13 mouse cellular contexts compared by ENCODE assay signal in the genomic region with DNA sequence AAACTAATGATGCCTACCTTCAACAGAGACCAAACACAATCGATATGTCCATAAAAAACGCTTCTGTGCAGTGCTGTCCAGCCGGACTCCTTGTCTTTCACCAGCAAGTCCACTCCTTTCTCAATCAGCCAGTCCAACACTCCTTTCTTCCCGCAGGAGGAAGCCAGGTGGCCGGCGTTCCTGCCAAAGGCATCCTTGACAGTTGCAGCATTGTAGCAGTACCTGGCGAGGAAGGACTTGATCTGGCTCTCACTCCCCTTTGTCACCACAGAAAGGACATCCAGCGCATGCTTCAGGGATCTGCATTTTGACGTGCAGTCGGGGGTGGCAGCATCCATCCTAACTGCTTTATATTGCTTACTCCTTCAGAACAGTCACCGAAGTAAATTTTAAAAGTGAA.
"Had no signal": no experiment of that assay in that cellular context is flagged by ENCODE, and none has a peak within 500 bp of the region (broad histone marks: within the 10 kb centered on the region; RNA-seq: fewer than 3 reads in every experiment).

No protein-coding gene starts in this region.

- DNase-seq: kidney, postnatal 4 days; left cerebral cortex, postnatal 4 days; lung, adult 18-20 months; midbrain, embryonic 14.5 days; retina, postnatal 1 day; right cerebral cortex, postnatal 4 days; spleen, adult 18-20 months; thymus, postnatal 4 days had no signal

- H3K4me2 ChIP-seq: limb, embryonic 13.5 days; neural tube, embryonic 12.5 days had no signal

- H3K4me3 ChIP-seq: layer of hippocampus, adult 2 months; limb, embryonic 13.5 days; neural tube, embryonic 12.5 days had no signal

- H3K27ac ChIP-seq: kidney, postnatal 0 days; layer of hippocampus, adult 2 months; limb, embryonic 13.5 days; liver, embryonic 14.5 days; neural tube, embryonic 12.5 days had no signal

- H3K9ac ChIP-seq: limb, embryonic 13.5 days; liver, embryonic 14.5 days; neural tube, embryonic 12.5 days had no signal

- H3K9me3 ChIP-seq: limb, embryonic 13.5 days; neural tube, embryonic 12.5 days had no signal

- H3K27me3 ChIP-seq: limb, embryonic 13.5 days; neural tube, embryonic 12.5 days had no signal
